Mouse (Mus musculus): ENCODE data around the gene Tcfl5.
A peak's percentile ranks its signal among the peaks of the same experiment; 100 is the strongest.

Tcfl5 gene

GRCm38 (mm10) chr2:180597490-180597889 is 45.0 kb downstream of the Tcfl5 start, which contains the start of gene Col9a3:
Gene Col9a3 (plus strand): TSS chr2:180597790.
- DNase-seq, result no peak

- peak; percentile 91 for DNase-seq
Observed at GRCm38 (mm10) chr2:180589123-180589831, 53.2 kb downstream of the Tcfl5 start, which contains the start of gene Ogfr. Gene Ogfr (plus strand): TSS chr2:180589245.

GRCm38 (mm10) chr2:180588736-180589122 is 53.8 kb downstream of the Tcfl5 start:
- DNase-seq, result no peak

- DNase-seq, result no peak
Observed at GRCm38 (mm10) chr2:180583154-180583507, 59.4 kb downstream of the Tcfl5 start.

GRCm38 (mm10) chr2:180582481-180583153 is 59.9 kb downstream of the Tcfl5 start:
- DNase-seq, result peak; percentile 99

- DNase-seq, result no peak
Observed at GRCm38 (mm10) chr2:180581002-180581401, 61.5 kb downstream of the Tcfl5 start, which contains the start of gene Mrgbp. Gene Mrgbp (plus strand): TSS chr2:180581304.

- DNase-seq, result peak; percentile 83
Observed at GRCm38 (mm10) chr2:180578686-180579085, 63.8 kb downstream of the Tcfl5 start.

GRCm38 (mm10) chr2:180576482-180576881 is 66.0 kb downstream of the Tcfl5 start:
- no peak for DNase-seq

Data from thymus, postnatal 4 days (tissue).